Mouse (Mus musculus): ENCODE results near the gene Mstn.
A peak's percentile ranks its signal among the peaks of the same experiment; 100 is the strongest.

The Mstn gene

DNA sequence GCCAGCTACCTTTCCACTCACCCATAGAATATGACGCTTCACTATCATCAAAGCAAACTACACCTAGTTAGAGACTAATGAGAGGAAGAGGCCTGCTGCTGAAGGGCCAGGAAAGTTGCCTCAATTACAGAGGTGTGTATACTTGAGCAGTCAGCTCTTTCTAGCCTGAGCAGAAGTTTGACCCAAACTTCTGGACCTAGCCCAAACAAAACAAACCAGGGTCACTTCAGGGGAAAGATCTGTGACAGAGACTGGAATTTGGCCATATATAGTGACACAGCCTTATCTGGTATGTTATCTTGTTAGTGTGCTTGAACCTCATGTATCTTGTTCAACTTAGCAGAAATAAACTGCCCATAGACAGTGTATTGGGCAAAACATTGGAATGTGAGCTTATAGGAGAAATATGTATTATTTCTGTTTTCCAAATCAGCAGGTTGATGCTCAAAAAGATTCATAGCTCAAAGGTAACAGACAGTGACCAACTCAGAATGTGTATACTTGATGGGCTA is 9.3 kb downstream of the Mstn start:
- TF ChIP-seq GATA4 (IDR thresholded peaks at IDR 0.05; ENCODE audit: insufficient replicate concordance, low read length) = peak; percentile 91

DNA sequence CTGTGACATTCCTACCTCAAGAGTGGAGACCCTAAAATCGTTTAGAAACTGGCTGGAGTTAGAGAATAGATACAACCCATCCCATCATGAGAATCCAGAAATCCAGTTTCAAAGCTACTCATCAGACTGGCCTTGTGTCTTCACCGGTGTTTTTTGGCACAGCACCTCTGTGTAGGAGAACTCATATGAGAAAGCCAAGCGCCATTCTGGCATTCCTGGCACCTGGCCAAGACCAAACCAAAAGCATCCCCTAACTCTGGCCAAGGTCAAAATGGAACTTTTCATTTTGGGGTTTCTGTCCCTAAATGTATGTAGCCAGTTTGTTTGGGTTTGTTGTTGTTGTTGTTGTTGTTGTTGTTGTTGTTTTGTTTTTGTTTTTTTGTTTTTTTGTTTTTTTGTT is 15.2 kb downstream of the Mstn start:
- TF ChIP-seq GATA4 (IDR thresholded peaks at IDR 0.05; ENCODE audit: insufficient replicate concordance, low read length) = no peak

DNA sequence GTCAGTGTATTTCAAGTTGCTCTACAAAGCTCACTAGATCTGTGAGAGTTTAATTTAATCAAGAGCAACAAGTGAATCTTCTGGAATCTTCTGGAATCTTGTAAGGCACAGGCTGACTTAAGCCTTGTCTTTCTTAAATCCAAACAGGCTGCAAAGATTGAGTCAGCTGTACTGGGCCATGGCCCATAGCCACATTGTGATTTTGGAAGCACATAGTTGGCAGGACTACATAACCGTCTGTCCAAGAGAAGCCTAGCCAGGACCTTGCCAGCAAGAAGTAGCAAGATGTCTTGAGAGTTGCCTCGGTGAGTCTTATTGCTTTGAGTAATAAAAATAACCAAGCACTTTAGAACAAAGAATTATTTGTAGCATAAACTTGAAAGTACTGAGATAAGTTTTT is 18.4 kb downstream of the Mstn start:
- TF ChIP-seq GATA4 (IDR thresholded peaks at IDR 0.05; ENCODE audit: insufficient replicate concordance, low read length) = no peak

DNA sequence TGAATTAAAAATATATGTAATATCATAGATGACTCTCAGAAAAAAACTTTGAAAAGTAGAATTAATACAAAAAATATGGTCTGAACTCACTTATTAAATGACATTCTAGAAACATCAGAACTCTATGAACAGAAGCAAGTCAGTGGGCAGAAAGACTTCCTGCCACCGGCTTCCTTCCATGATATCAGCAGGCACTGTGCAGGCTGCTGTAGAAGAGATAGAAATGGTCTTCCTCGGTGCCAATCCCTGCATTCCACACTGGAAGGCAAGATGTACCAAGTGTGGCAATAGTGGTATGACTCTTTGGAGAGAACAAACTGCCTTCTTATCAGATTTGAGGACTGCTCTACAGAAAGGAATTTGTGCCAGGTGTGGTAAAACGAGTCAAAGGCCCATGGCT is 19.2 kb downstream of the Mstn start:
- no peak for TF ChIP-seq GATA4 (IDR thresholded peaks at IDR 0.05; ENCODE audit: insufficient replicate concordance, low read length)

DNA sequence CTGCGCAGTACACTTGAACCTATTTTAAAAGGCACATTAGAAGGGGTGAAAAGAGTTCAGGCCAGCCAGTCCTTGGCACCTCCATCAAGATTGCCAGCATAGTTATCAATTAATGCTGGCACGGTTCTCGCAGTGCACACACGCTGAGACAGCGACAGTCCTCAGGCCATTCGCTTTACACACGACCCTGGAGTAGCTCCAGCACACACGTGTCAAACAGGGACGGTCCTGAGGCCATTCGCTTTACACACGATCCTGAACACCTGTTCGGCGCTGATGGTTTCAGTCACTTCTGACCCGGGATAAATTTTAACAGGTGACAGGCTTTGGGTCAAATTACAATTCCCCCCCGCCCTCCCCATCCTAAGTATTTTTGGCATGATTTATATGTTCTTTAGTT is 23.8 kb downstream of the Mstn start:
- TF ChIP-seq GATA4 (IDR thresholded peaks at IDR 0.05; ENCODE audit: insufficient replicate concordance, low read length) = no peak

DNA sequence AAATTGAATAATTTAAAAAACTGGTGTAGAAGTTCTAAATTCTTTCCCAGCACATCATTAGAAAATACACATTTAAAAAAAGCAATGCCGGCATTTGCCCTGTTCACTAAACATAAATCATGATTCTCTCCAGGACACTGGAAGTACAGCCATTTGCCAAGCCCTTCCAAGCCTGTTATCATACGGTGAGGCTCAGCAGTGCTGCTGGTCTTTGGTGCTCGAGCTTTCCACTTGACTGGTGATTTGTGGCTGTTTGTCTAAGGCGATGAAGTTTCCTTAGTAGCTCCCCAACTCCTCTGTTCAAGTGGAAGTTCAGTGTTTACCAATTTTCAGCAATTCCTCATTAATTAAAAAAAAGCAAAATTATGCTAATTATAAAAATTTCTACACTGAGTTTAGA is 24.6 kb downstream of the Mstn start:
- no peak for TF ChIP-seq GATA4 (IDR thresholded peaks at IDR 0.05; ENCODE audit: insufficient replicate concordance, low read length)

DNA sequence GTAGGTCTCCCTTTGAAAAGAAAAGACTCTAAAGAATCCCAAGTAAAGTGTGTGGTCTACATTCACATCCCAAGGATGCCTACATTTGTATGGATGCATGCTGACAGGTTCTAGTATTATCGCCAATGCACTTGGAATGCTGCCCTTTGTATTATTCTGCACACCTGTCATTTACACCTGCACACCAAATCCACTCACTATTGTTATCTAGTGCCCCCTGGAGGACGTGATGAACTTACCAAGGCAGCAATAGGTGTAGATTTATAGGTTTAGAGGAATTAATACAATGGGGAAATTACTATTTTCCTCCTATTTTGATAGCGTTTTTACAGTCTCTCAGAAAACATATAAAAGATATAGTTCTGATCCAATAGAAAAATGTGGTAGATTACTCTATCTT is 31.7 kb downstream of the Mstn start:
- no peak for TF ChIP-seq GATA4 (IDR thresholded peaks at IDR 0.05; ENCODE audit: insufficient replicate concordance, low read length)

DNA sequence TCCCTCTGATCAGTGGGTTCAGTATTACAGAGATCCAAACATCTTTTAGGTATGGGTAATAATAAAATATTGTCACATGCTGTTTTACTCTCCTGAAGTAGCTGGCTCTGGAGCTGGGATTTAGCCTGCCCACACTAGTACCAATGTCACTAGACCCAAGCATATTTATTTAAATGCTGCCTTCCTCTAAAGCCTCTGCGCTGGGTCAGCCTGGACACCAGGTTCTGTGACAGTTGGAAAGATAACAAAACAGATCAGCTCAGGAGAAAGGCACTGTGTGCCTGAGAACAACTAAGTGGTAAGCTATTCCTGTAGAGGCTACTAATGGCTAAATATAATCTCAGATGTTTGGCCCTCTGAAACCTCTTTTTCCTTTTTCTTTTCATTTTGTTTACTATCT is 49.1 kb downstream of the Mstn start:
- TF ChIP-seq GATA4 (IDR thresholded peaks at IDR 0.05; ENCODE audit: insufficient replicate concordance, low read length) = no peak
